Mouse (Mus musculus) intestine, postnatal 0 days (tissue): ENCODE measurements at regions not wholly inside any gene's neighbourhood (a gene's known extent, or its start where the extent isn't known, plus 50 kb on each side); places are given as distances from the start of the nearest gene placed in this dataset.

Experiments
- ATAC-seq: fragments of 200-750 bp; cut with Nextera tagmentation; 2 replicates; pipeline ENCODE4 v1.8.0; 2017; ENCODE audit warnings: mild to moderate bottlenecking, moderate TSS enrichment, moderate library complexity
- H3K27ac ChIP-seq: fragments of 300-500 bp; sonication (generic); 2 replicates; pipeline ENCODE4 v1.5.1; 2014; ENCODE audit warnings: mild to moderate bottlenecking, low read depth, low read length, moderate library complexity
- H3K27me3 ChIP-seq: fragments of 300-500 bp; sonication (generic); replicated peaks from 2 replicates; pipeline ENCODE4 v1.6.1; 2014; ENCODE audit warnings: low read length, mixed read lengths; ENCODE audit not compliant: control insufficient read depth, insufficient read depth
- H3K36me3 ChIP-seq: fragments of 300-500 bp; sonication (generic); 2 replicates; pipeline ENCODE4 v1.6.1; 2014; ENCODE audit warnings: mild to moderate bottlenecking, moderate library complexity; ENCODE audit not compliant: control insufficient read depth, insufficient read depth
- H3K4me1 ChIP-seq: fragments of 300-500 bp; sonication (generic); replicated peaks from 2 replicates; pipeline ENCODE4 v1.6.1; 2014; ENCODE audit warnings: antibody characterized with exemption, low read length, mixed read lengths; ENCODE audit not compliant: control insufficient read depth, insufficient read depth
- H3K4me2 ChIP-seq: fragments of 300-500 bp; sonication (generic); replicated peaks from 2 replicates; pipeline ENCODE4 v1.6.1; 2014; ENCODE audit warnings: low read depth, mild to moderate bottlenecking, moderate library complexity
- H3K4me3 ChIP-seq: fragments of 300-500 bp; sonication (generic); 2 replicates; pipeline ENCODE4 v1.5.1; 2014; ENCODE audit warnings: low read depth, low read length
- H3K9ac ChIP-seq: fragments of 300-500 bp; sonication (generic); 2 replicates; pipeline ENCODE4 v1.6.1; 2014; ENCODE audit warnings: mild to moderate bottlenecking, low read depth, low read length
- H3K9me3 ChIP-seq: fragments of 300-500 bp; sonication (generic); 2 replicates; pipeline ENCODE4 v1.6.1; 2016; ENCODE audit warnings: mixed run types; ENCODE audit not compliant: control insufficient read depth
- CTCF ChIP-seq: sonication (generic); IDR thresholded peaks from 2 replicates; pipeline ENCODE4 v1.5.1; 2016; ENCODE audit warnings: low read depth, mild to moderate bottlenecking, control low read depth, antibody characterized with exemption, moderate library complexity
- WGBS: fragments of 180-500 bp; shearing (Covaris S2); extraction: QIAGEN DNeasy Blood & Tissue Kit; methylation state at CpG from one replicate; pipeline ENCODE4 v1.1.7; 2014; 5-methylcytosine and 5-hydroxymethylcytosine counted together

DNA sequence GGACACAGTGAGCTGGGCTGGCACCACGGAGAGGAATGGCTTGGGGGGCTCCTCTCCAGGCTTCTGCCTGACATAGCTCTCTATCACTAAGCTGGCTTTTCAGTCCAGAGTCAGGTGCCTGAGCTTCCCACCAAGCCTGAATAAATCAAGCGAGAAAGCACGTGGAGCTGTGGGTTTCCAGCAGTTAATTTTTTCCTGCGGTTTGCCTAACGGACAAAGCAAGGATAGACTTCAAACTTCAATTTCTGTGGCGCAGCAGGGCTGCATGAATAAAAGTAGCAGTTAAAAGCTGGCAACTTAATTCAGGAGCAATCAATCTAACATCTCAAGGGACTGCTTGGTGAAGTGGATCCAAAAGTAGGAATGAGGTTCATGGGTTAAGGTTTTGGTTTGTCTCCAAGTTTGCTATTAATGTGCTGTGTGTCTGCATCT lies 317.1 kb upstream of the Rnaseh2b start:
- H3K27ac ChIP-seq, result no peak overlapping the region
- no peaks in the 10 kb centered on the region for H3K9me3 ChIP-seq
- WGBS, result 74% methylated on average over 6 of the region's 6 CpGs
- H3K4me2 ChIP-seq, result no peak overlapping the region
- no peak for ATAC-seq
- H3K36me3 ChIP-seq, result no peaks in the 10 kb centered on the region
- TF ChIP-seq CTCF, result no peak
- no peaks in the 10 kb centered on the region for H3K27me3 ChIP-seq
- no peak overlapping the region for H3K9ac ChIP-seq
- H3K4me1 ChIP-seq, result no peaks in the 10 kb centered on the region
- H3K4me3 ChIP-seq, result no peak overlapping the region

DNA sequence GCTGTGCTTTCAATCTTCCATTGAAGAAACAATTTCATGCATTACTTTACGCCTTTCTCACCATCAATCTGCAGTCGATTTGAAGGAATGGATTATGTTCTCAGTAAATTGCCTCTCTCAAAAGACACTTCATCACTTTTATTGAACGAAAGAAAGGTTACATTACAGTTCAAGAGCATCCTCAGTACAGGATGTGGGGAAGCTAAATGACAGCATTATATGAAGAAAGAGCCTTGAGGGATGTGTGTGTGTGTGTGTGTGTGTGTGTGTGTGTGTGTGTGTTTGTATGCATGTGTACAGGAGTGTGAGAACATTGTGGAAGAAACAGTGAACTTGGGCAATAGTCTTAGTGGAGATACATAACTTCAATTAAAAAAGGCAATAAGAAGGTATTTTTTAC lies 311.8 kb upstream of the Rnaseh2b start:
- Histone ChIP-seq H3K4me1 (no peaks in the 10 kb centered on the region), H3K27me3 (no peaks in the 10 kb centered on the region), H3K36me3 (no peaks in the 10 kb centered on the region), H3K9me3 (no peaks in the 10 kb centered on the region), H3K4me2 (no peak overlapping the region), H3K27ac (no peak overlapping the region), H3K4me3 (no peak overlapping the region), H3K9ac (no peak overlapping the region)
- ATAC-seq, result no peak
- TF ChIP-seq CTCF, result no peak
- 73% methylated on average over 3 of the region's 3 CpGs for WGBS

DNA sequence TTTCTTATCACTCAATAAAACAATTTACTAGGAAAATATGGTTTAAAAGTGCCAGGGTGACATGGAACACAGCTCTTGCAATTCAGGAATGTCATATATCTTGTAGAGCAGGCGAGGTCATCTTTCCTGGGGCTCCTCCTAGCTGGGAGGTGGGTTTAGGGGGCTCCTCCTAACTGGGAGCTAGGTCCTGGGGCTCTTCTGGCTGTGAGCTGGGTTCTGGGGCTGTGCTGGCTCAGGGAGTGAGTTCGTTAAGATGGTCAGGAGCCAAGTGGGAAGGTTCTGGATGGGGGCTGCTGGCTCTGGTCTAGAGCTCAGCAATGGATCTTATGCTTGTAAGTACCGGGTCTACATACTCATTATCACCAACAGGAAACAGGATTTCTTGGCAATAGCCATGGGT lies 306.8 kb upstream of the Rnaseh2b start:
- no peak overlapping the region for H3K9ac ChIP-seq
- no peak overlapping the region for H3K27ac ChIP-seq
- H3K4me1 ChIP-seq, result no peaks in the 10 kb centered on the region
- no peak for ATAC-seq
- no peaks in the 10 kb centered on the region for H3K9me3 ChIP-seq
- 59% methylated on average over 3 of the region's 3 CpGs for WGBS
- H3K27me3 ChIP-seq, result no peaks in the 10 kb centered on the region
- no peaks in the 10 kb centered on the region for H3K36me3 ChIP-seq
- H3K4me2 ChIP-seq, result no peak overlapping the region
- H3K4me3 ChIP-seq, result no peak overlapping the region
- TF ChIP-seq CTCF, result no peak

DNA sequence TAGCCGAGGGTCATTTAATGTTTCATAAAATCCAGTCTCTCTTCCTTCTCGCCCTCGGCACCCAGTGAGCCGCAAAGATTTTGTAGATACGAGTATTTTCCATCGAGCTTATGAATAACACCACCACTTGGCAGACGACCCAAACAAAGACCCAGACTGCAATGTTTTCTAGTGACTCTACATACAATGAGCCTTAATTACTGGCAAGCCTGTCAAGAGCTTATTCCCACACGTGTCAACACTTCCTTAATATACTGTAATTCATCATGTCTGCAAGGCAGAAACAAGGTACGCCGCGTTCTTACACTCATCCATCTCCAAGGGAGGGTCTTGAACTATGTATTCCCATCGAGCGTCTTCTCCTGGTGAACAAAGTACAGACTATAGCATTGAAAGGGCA lies 306.2 kb upstream of the Rnaseh2b start:
- no peak for ATAC-seq
- Histone ChIP-seq H3K36me3 (no peaks in the 10 kb centered on the region), H3K4me2 (no peak overlapping the region), H3K9ac (no peak overlapping the region), H3K9me3 (no peaks in the 10 kb centered on the region), H3K4me3 (no peak overlapping the region), H3K4me1 (no peaks in the 10 kb centered on the region), H3K27ac (no peak overlapping the region), H3K27me3 (no peaks in the 10 kb centered on the region)
- no peak for TF ChIP-seq CTCF
- 84% methylated on average over 13 of the region's 13 CpGs for WGBS

DNA sequence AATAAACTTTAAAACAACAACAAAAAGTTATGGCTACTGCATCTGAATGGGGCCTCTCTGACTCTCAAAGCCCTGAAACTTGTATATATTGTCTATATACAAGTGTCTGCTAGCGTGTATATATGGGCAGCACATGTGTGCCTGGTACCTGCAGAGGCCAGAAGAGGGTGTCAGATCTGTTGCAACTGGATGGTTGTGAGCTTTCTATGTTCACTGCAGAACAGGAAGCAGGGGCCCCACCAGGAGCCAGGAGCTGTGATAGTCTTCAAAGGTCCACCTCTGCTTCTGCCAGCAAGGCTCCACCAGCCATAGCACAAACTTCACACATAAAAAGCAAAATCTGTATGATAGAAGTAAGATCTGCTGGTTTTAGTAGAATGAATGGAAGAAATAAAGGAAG lies 297.1 kb upstream of the Rnaseh2b start:
- H3K4me2 ChIP-seq, result no peak overlapping the region
- H3K27ac ChIP-seq, result no peak overlapping the region
- no peaks in the 10 kb centered on the region for H3K9me3 ChIP-seq
- H3K4me3 ChIP-seq, result no peak overlapping the region
- WGBS, result 76% methylated on average over 1 of the region's 1 CpGs
- H3K4me1 ChIP-seq, result no peaks in the 10 kb centered on the region
- no peaks in the 10 kb centered on the region for H3K27me3 ChIP-seq
- TF ChIP-seq CTCF, result 0 out of 2 replicates have a peak, but pooled peaks have one; percentile 15
- no peaks in the 10 kb centered on the region for H3K36me3 ChIP-seq
- no peak overlapping the region for H3K9ac ChIP-seq
- no peak for ATAC-seq

DNA sequence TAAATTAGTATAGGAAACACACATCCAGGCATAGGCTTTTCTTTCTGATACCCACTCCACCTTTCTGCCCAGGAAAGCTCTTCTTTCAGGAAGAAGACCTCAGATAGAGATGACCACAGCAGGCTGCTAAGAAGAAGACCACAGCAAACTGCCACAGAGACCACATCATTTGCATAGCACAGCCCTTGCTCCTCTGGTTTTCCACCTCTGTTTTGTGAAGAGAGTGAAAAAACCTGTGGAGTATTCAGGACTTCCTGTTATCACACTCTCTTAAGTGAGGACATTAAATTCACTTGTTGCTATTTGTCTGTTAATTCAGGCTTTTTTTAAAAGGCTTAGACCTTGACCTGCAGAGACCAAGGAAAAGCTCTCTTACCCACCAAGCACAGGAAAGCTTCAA lies 294.7 kb upstream of the Rnaseh2b start:
- H3K4me2 ChIP-seq, result no peak overlapping the region
- TF ChIP-seq CTCF, result no peak
- no peak overlapping the region for H3K27ac ChIP-seq
- no peaks in the 10 kb centered on the region for H3K4me1 ChIP-seq
- H3K9me3 ChIP-seq, result no peaks in the 10 kb centered on the region
- H3K36me3 ChIP-seq, result no peaks in the 10 kb centered on the region
- H3K4me3 ChIP-seq, result no peak overlapping the region
- no peak for ATAC-seq
- H3K27me3 ChIP-seq, result no peaks in the 10 kb centered on the region
- no peak overlapping the region for H3K9ac ChIP-seq

DNA sequence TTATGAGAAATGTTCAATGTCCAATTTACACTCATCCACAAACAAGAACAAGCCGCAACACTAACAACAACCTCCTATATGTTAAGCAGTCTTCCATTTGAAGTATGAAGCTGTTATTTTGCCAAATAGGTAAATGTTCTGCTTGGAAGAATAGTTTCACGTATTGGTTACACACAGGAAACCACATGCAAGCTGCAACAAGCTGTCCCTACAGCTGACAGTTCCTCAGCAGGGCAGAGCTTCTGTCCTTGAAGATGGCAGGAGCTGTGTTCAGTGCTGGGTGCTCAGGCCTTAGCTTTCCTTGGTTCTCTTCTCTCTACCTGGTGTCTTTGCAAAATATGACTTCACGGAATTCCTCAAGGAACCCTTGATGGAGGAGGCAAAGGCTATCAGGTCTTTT lies 294.1 kb upstream of the Rnaseh2b start:
- WGBS, result 80% methylated on average over 3 of the region's 3 CpGs

More for the DNA sequence above, 294.1 kb upstream of the Rnaseh2b start:
- Histone ChIP-seq H3K4me3 (no peak overlapping the region), H3K9ac (no peak overlapping the region), H3K9me3 (no peaks in the 10 kb centered on the region), H3K4me2 (no peak overlapping the region), H3K36me3 (no peaks in the 10 kb centered on the region), H3K27me3 (no peaks in the 10 kb centered on the region), H3K27ac (no peak overlapping the region), H3K4me1 (no peaks in the 10 kb centered on the region)
- ATAC-seq, result no peak
- no peak for TF ChIP-seq CTCF
